Mouse (Mus musculus) embryonic facial prominence, embryonic 14.5 days (tissue): ENCODE results near the gene Sf1. TPM values are rescaled to one million over a fixed set of nuclear protein-coding genes. Genes with fewer than 3 reads are reported as not detected.

Experiments used
- ATAC-seq: fragments of 200-750 bp; cut with Nextera tagmentation; 2 replicates; pipeline ENCODE4 v1.8.0; 2017; ENCODE audit warnings: low read depth, moderate number of reproducible peaks, moderate TSS enrichment
- DNase-seq: peaks from one replicate; pipeline ENCODE4 v3.0.0-alpha.2; 2015; ENCODE audit warnings: low spot score
- H3K27ac ChIP-seq: fragments of 300-500 bp; sonication (generic); replicated peaks from 2 replicates; pipeline ENCODE4 v1.5.1; 2014; ENCODE audit warnings: low read depth, mild to moderate bottlenecking, low read length, moderate library complexity
- H3K27me3 ChIP-seq: fragments of 300-500 bp; sonication (generic); replicated peaks from 2 replicates; pipeline ENCODE4 v1.6.1; 2014; ENCODE audit warnings: low read length; ENCODE audit not compliant: control insufficient read depth, insufficient read depth
- H3K36me3 ChIP-seq: fragments of 300-500 bp; sonication (generic); 2 replicates; pipeline ENCODE4 v1.6.1; 2014; ENCODE audit warnings: low read length, mixed read lengths; ENCODE audit not compliant: control insufficient read depth, insufficient read depth
- H3K4me1 ChIP-seq: fragments of 300-500 bp; sonication (generic); 2 replicates; pipeline ENCODE4 v1.6.1; 2014; ENCODE audit warnings: antibody characterized with exemption, low read length; ENCODE audit not compliant: control insufficient read depth, insufficient read depth
- H3K4me2 ChIP-seq: fragments of 300-500 bp; sonication (generic); 2 replicates; pipeline ENCODE4 v1.6.1; 2014; ENCODE audit warnings: low read depth, mild to moderate bottlenecking, low read length, moderate library complexity, mixed read lengths
- H3K4me3 ChIP-seq: fragments of 300-500 bp; sonication (generic); 2 replicates; pipeline ENCODE4 v1.5.1; 2014; ENCODE audit warnings: low read depth, mild to moderate bottlenecking, low read length
- H3K9ac ChIP-seq: fragments of 300-500 bp; sonication (generic); 2 replicates; pipeline ENCODE4 v1.6.1; 2014; ENCODE audit warnings: low read depth, mild to moderate bottlenecking, low read length, moderate library complexity, mixed read lengths
- H3K9me3 ChIP-seq: fragments of 300-500 bp; sonication (generic); 2 replicates; pipeline ENCODE4 v1.6.1; 2016; ENCODE audit warnings: low read length; ENCODE audit not compliant: control insufficient read depth
- WGBS: fragments of 180-500 bp; shearing (Covaris S2); extraction: QIAGEN DNeasy Blood & Tissue Kit; methylation state at CpG from one replicate; pipeline ENCODE4 v1.1.7; 2014; 5-methylcytosine and 5-hydroxymethylcytosine counted together
- polyA plus RNA-seq: library from polyadenylated mRNA; unstranded; fragments of >200 nt; fragmentation: Nextera tagmentation; extraction: Ambion mirVana; gene quantifications from 2 replicates; pipeline ENCODE4 v1.2.1, GENCODE M21; 2014

Sf1 gene
- polyA plus RNA-seq, 1 experiment from 2014 or later = 135 TPM

GRCm38 (mm10) chr19:6331178-6331577, 32.3 kb upstream of the Sf1 start:
- H3K4me3 ChIP-seq = no peak overlapping the region
- peak overlapping the region; percentile 44; the same call in 1 of the 2 replicates for H3K4me2 ChIP-seq
- H3K4me1 ChIP-seq = peaks cover 10% of the 10 kb centered on the region
- H3K27me3 ChIP-seq = no peaks in the 10 kb centered on the region
- H3K9ac ChIP-seq = 0 out of 2 replicates have a peak overlapping the region, but pooled peaks have one; percentile 46
- WGBS = 48% methylated on average over 5 of the region's 5 CpGs
- H3K9me3 ChIP-seq = no peaks in the 10 kb centered on the region
- DNase-seq (no peak), ATAC-seq (no peak)
- no peak overlapping the region for H3K27ac ChIP-seq
- no peaks in the 10 kb centered on the region; the same call in 1 of the 2 replicates for H3K36me3 ChIP-seq

- WGBS = 26% methylated on average over 13 of the region's 13 CpGs
- Histone ChIP-seq H3K4me2 (peak overlapping the region; percentile 44), H3K9me3 (no peaks in the 10 kb centered on the region), H3K9ac (peak overlapping the region; percentile 46; the same call in 1 of the 2 replicates), H3K27me3 (no peaks in the 10 kb centered on the region), H3K27ac (no peak overlapping the region), H3K4me3 (no peak overlapping the region), H3K4me1 (peaks cover 17% of the 10 kb centered on the region), H3K36me3 (peaks cover 2% of the 10 kb centered on the region)
- DNase-seq (peak; percentile 88), ATAC-seq (no peak)
Observed at GRCm38 (mm10) chr19:6331719-6332516, 31.6 kb upstream of the Sf1 start.

- no peaks in the 10 kb centered on the region for H3K9me3 ChIP-seq
- peak overlapping the region; percentile 67 for H3K27ac ChIP-seq
- H3K4me2 ChIP-seq = peak overlapping the region; percentile 93
- peaks cover 23% of the 10 kb centered on the region for H3K36me3 ChIP-seq
- ATAC-seq (no peak), DNase-seq (no peak)
- no peaks in the 10 kb centered on the region for H3K27me3 ChIP-seq
- WGBS = 62% methylated on average over 9 of the region's 9 CpGs
- H3K9ac ChIP-seq = peak overlapping the region; percentile 28; the same call in 1 of the 2 replicates
- peak overlapping the region; percentile 91 for H3K4me3 ChIP-seq
- peaks cover 17% of the 10 kb centered on the region for H3K4me1 ChIP-seq
Observed at GRCm38 (mm10) chr19:6333761-6334595, 29.5 kb upstream of the Sf1 start.

GRCm38 (mm10) chr19:6334673-6335457, 28.6 kb upstream of the Sf1 start, which contains the start of gene Men1:
TSS of gene Men1 (plus strand) at chr19:6334979.
- Histone ChIP-seq H3K4me3 (peak within 1 kb of the TSS; percentile 91), H3K4me1 (peaks cover 17% of the 10 kb centered on the region), H3K4me2 (peak within 1 kb of the TSS; percentile 93), H3K27ac (peak within 1 kb of the TSS; percentile 83), H3K36me3 (peaks cover 31% of the 10 kb centered on the region), H3K27me3 (no peaks in the 10 kb centered on the region), H3K9me3 (no peaks in the 10 kb centered on the region), H3K9ac (peak within 1 kb of the TSS; percentile 89)
- ATAC-seq (peak; percentile 97), DNase-seq (peak; percentile 100)
- under 1% methylated on average over 25 of the region's 43 CpGs for WGBS

GRCm38 (mm10) chr19:6335458-6335827, 28.0 kb upstream of the Sf1 start:
- DNase-seq (no peak), ATAC-seq (no peak; the same call in 1 of the 2 replicates)
- Histone ChIP-seq H3K9ac (peak overlapping the region; percentile 89), H3K4me2 (peak overlapping the region; percentile 93), H3K4me1 (peaks cover 17% of the 10 kb centered on the region), H3K4me3 (peak overlapping the region; percentile 91), H3K27ac (peak overlapping the region; percentile 83), H3K27me3 (no peaks in the 10 kb centered on the region), H3K9me3 (no peaks in the 10 kb centered on the region), H3K36me3 (peaks cover 35% of the 10 kb centered on the region)
- under 1% methylated on average over 15 of the region's 25 CpGs for WGBS

- ATAC-seq = no peak
- Histone ChIP-seq H3K9me3 (no peaks in the 10 kb centered on the region), H3K4me2 (peak overlapping the region; percentile 93), H3K4me1 (peaks cover 17% of the 10 kb centered on the region), H3K27me3 (no peaks in the 10 kb centered on the region), H3K27ac (no peak overlapping the region), H3K9ac (peak overlapping the region; percentile 89; the same call in 1 of the 2 replicates), H3K36me3 (peaks cover 35% of the 10 kb centered on the region), H3K4me3 (no peak overlapping the region)
- 96% methylated on average over 10 of the region's 10 CpGs for WGBS
- DNase-seq = no peak
Observed at GRCm38 (mm10) chr19:6336920-6337319, 26.6 kb upstream of the Sf1 start.

GRCm38 (mm10) chr19:6338171-6338570, 25.3 kb upstream of the Sf1 start:
- 94% methylated on average over 7 of the region's 7 CpGs for WGBS
- ATAC-seq = no peak
- Histone ChIP-seq H3K36me3 (peaks cover 43% of the 10 kb centered on the region), H3K9me3 (no peaks in the 10 kb centered on the region), H3K27ac (no peak overlapping the region), H3K27me3 (no peaks in the 10 kb centered on the region), H3K4me2 (no peak overlapping the region), H3K4me1 (peaks cover 17% of the 10 kb centered on the region), H3K4me3 (no peak overlapping the region), H3K9ac (no peak overlapping the region)
- DNase-seq = no peak

GRCm38 (mm10) chr19:6338716-6339115, 24.8 kb upstream of the Sf1 start:
- Histone ChIP-seq H3K9ac (no peak overlapping the region), H3K27ac (no peak overlapping the region), H3K4me1 (peaks cover 17% of the 10 kb centered on the region)

More at GRCm38 (mm10) chr19:6338716-6339115, 24.8 kb upstream of the Sf1 start:
- H3K4me2 ChIP-seq = no peak overlapping the region
- no peak for ATAC-seq
- no peak overlapping the region for H3K4me3 ChIP-seq
- peaks cover 47% of the 10 kb centered on the region for H3K36me3 ChIP-seq
- WGBS = 92% methylated on average over 11 of the region's 11 CpGs
- DNase-seq = no peak
- H3K9me3 ChIP-seq = no peaks in the 10 kb centered on the region
- H3K27me3 ChIP-seq = no peaks in the 10 kb centered on the region
